Mouse (Mus musculus): Measurements from ENCODE around the gene Cycs. TPM values are rescaled to one million over a fixed set of nuclear protein-coding genes. Genes with fewer than 3 reads are reported as not detected.

Cycs gene
- total and polyA plus RNA-seq, 3 experiments: 28.0 to 139 (median 83.0) TPM

GRCm38 (mm10) chr6:50525846-50526245 lies 40.5 kb downstream of the Cycs start:
- Histone ChIP-seq H3K27me3 (ENCODE audit: control insufficient read depth in 1 of 2, insufficient read depth in 2 of 2, low read length in 2 of 2) (no peaks in the 10 kb centered on the region), H3K36me3 (ENCODE audit: control insufficient read depth in 1 of 2, insufficient read depth in 2 of 2, low read length in 2 of 2) (peaks cover 0 to 2% of the 10 kb centered on the region in 2 experiments; a peak in 1 of 4 replicates), H3K79me2 (ENCODE audit: control insufficient read depth, insufficient read depth, low read length, poor library complexity) (no peaks in the 10 kb centered on the region), H3K9me3 (replicated peaks; ENCODE audit: insufficient read depth, low read length) (no peaks in the 10 kb centered on the region), H3K9ac (ENCODE audit: control insufficient read depth, low read depth, low read length, poor library complexity, severe bottlenecking) (no peak overlapping the region), H3K4me1 (ENCODE audit: control insufficient read depth in 1 of 2, insufficient read depth in 2 of 2, low read length in 2 of 2) (peaks cover 0 to 2% of the 10 kb centered on the region in 2 experiments; a peak in 2 of 4 replicates), H3K27ac (ENCODE audit: control insufficient read depth, low read depth, low read length) (no peak overlapping the region), H3K4me3 (ENCODE audit: control insufficient read depth in 1 of 2, insufficient read depth in 1 of 2, low read depth in 2 of 2, low read length in 2 of 2) (no peak overlapping the region)
- TF ChIP-seq SMC3 (IDR thresholded peaks at IDR 0.05; ENCODE audit: low read depth, low read length) (no peak), TCF12 (IDR thresholded peaks at IDR 0.05; ENCODE audit: low read depth, low read length) (no peak), MAFK (IDR thresholded peaks at IDR 0.05; ENCODE audit: borderline replicate concordance, low read depth, low read length) (no peak), JUND (IDR thresholded peaks at IDR 0.05; ENCODE audit: low read depth, low read length) (no peak), BHLHE40 (IDR thresholded peaks at IDR 0.05; ENCODE audit: borderline replicate concordance, low read depth, low read length) (no peak), NRF1 (IDR thresholded peaks at IDR 0.05; ENCODE audit: insufficient read depth, low read depth, low read length, poor library complexity, severe bottlenecking) (no peak), CTCF (IDR thresholded peaks at IDR 0.05 in 2 of 3, conservative IDR thresholded peaks at IDR 0.05 in 1 of 3; ENCODE audit: control insufficient read depth in 1 of 3, insufficient read depth in 1 of 3, low read depth in 2 of 3, low read length in 3 of 3, poor library complexity in 1 of 3, severe bottlenecking in 1 of 3) (no peak), MEF2A (IDR thresholded peaks at IDR 0.05; ENCODE audit: extremely low read depth, insufficient replicate concordance, low read depth, low read length, poor library complexity, severe bottlenecking) (no peak), RAD21 (IDR thresholded peaks at IDR 0.05; ENCODE audit: low read depth, low read length) (no peak)
- DNase-seq (ENCODE audit: low read depth, low spot score): no peak

- Histone ChIP-seq H3K36me3 (ENCODE audit: control insufficient read depth in 1 of 2, insufficient read depth in 2 of 2, low read length in 2 of 2) (peaks cover 0 to 2% of the 10 kb centered on the region in 2 experiments; a peak in 1 of 4 replicates), H3K79me2 (ENCODE audit: control insufficient read depth, insufficient read depth, low read length, poor library complexity) (no peaks in the 10 kb centered on the region), H3K27ac (ENCODE audit: control insufficient read depth, low read depth, low read length) (no peak overlapping the region), H3K9me3 (replicated peaks; ENCODE audit: insufficient read depth, low read length) (no peaks in the 10 kb centered on the region), H3K4me3 (ENCODE audit: control insufficient read depth in 1 of 2, insufficient read depth in 1 of 2, low read depth in 2 of 2, low read length in 2 of 2) (no peak overlapping the region), H3K27me3 (ENCODE audit: control insufficient read depth in 1 of 2, insufficient read depth in 2 of 2, low read length in 2 of 2) (no peaks in the 10 kb centered on the region), H3K9ac (ENCODE audit: control insufficient read depth, low read depth, low read length, poor library complexity, severe bottlenecking) (no peak overlapping the region), H3K4me1 (ENCODE audit: control insufficient read depth in 1 of 2, insufficient read depth in 2 of 2, low read length in 2 of 2) (peaks cover 0 to 2% of the 10 kb centered on the region in 2 experiments; a peak in 1 of 4 replicates)
- DNase-seq (ENCODE audit: low read depth, low spot score): no peak
- no peak for TF ChIP-seq MEF2A (IDR thresholded peaks at IDR 0.05; ENCODE audit: extremely low read depth, insufficient replicate concordance, low read depth, low read length, poor library complexity, severe bottlenecking)
- no peak for TF ChIP-seq MAX (IDR thresholded peaks at IDR 0.05; ENCODE audit: low read length)
- TF ChIP-seq TAL1 (IDR thresholded peaks at IDR 0.05; ENCODE audit: low read length): no peak
- no peak for TF ChIP-seq GABPA (IDR thresholded peaks at IDR 0.05; ENCODE audit: low read depth, low read length)
- no peak for TF ChIP-seq NELFE (IDR thresholded peaks at IDR 0.05; ENCODE audit: low read depth, low read length)
- no peak for TF ChIP-seq POLR2A (IDR thresholded peaks at IDR 0.05; ENCODE audit: control insufficient read depth in 1 of 2, insufficient read depth in 1 of 2, low read depth in 1 of 2, low read length in 2 of 2, poor library complexity in 1 of 2)
- TF ChIP-seq TBP (IDR thresholded peaks at IDR 0.05; ENCODE audit: low read depth, low read length): no peak
- no peak for TF ChIP-seq HCFC1 (IDR thresholded peaks at IDR 0.05; ENCODE audit: low read depth, low read length)
- TF ChIP-seq RAD21 (IDR thresholded peaks at IDR 0.05; ENCODE audit: low read depth, low read length): no peak
- TF ChIP-seq ZMIZ1 (IDR thresholded peaks at IDR 0.05; ENCODE audit: low read depth, low read length): no peak
Observed at GRCm38 (mm10) chr6:50524261-50524896, 42.0 kb downstream of the Cycs start.
